Mouse (Mus musculus) frontal cortex, postnatal 10 days (tissue): Measurements from ENCODE around the gene Ddx25.

Experiments
- DNase-seq, 2 experiments: peaks; one replicate each; pipeline ENCODE4 v3.0.0; 2022; ENCODE audit warnings: low spot score in 2 of 2, mixed read lengths in 1 of 2

Ddx25 gene

GRCm38 (mm10) chr9:35558257-35559008 lies at the start of gene Ddx25, which contains the start of gene Pus3:
Gene Ddx25 (minus strand): TSS chr9:35558528.
Gene Pus3 (plus strand): TSS chr9:35558595.
- DNase-seq: peak; percentile 80 to 81

- DNase-seq: no peak
Measured at GRCm38 (mm10) chr9:35607647-35608405, 49.5 kb upstream of the Ddx25 start.

- DNase-seq: peak in 1 of 2 experiments; percentile 34
Measured at GRCm38 (mm10) chr9:35592903-35593302, 34.6 kb upstream of the Ddx25 start.

DNA sequence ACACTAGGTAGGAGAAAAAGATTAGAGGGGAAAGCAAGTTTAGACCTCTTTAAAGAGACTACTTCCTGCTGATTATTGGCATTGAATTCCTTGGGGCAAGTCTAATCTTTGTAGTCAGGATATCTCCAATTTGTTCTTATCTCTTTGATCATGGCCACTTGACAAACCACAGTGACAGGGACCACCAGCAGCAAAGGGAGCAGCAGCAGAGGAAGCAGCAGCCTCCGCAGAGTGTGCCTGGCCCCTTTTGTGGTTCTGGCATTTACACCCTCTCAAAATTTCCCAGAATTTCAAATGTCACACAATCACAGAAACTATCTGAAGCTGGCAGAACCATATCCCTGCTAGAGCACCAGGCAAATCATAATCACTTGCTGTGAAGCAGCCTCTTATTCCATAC lies 29.3 kb upstream of the Ddx25 start:
- no peak for DNase-seq

DNA sequence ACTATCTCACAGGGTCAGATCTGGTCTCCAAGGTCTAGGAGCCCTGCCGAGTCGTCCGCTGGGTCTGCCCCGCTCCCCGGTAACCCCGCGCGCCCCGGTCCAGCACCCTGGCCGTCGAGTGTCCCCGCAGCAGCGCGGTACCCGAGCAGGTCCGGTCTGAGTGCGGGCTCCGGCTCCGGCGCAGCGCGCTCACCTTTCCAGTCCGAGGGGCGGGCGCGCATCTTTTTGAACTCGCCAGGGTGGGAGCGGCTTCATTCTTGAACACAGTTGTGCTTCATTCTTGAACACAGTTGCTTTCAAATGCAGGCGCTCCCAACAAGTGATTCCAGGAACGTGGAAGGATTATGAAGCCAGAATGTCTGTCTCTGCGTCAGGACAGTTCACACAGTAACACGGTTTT lies 16.1 kb upstream of the Ddx25 start:
- no peak for DNase-seq

DNA sequence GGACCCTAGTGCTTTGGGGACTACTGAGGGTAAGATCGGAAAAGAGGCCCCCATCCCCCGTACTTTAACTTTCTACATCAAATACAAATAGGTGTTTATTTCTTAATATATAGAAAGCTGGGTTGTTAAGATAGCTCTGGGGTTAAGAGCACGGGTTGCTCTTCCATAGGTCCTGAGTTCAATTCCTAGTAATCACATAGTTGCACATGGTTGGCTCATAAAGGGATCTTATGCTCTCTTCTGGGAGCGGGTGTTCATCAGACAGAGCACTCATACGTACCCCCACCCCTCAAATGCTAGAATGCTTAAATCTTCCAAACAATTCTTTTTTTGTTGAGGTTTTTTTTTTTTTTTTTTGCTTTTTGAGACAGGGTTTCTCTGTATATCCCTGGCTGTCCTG lies 12.3 kb upstream of the Ddx25 start:
- DNase-seq: no peak

- peak; percentile 88 to 91 for DNase-seq
Measured at GRCm38 (mm10) chr9:35569571-35570534, 11.5 kb upstream of the Ddx25 start, which contains the start of the genes Pate2 and Hyls1. Gene Pate2 (plus strand): TSS chr9:35570284. Gene Hyls1 (minus strand): TSS chr9:35570398.

- DNase-seq: no peak
Measured at GRCm38 (mm10) chr9:35567995-35568394, 9.7 kb upstream of the Ddx25 start.

DNA sequence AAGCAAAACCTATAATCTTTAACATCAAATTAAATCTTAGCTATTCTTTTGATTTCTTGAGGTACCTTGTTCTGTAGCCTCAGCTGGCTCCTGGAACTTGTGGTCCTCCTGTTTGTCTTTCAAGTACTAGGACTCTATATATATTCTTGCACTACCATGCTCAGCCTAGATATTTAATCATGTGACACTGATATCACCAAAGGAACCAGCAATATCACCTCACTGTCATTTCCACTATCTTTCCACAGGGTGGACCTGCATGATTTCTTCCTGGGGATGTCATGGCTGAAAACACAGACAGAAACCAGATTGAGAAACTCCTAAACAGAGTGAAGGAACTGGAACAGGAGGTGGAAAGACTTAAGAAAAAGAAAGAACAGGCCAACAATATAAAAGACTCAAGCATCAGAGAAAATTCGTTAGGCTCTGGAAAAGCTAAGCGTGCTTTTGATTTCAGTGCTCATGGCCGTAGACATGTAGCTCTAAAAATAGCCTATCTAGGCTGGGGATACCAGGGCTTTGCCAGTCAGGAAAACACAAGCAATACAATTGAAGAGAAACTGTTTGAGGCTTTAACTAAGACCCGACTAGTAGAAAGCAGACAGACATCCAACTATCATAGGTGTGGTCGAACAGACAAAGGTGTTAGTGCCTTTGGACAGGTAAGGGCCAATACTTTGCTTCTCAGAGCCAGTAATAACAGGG lies 6.4 kb upstream of the Ddx25 start:
- no peak for DNase-seq

DNA sequence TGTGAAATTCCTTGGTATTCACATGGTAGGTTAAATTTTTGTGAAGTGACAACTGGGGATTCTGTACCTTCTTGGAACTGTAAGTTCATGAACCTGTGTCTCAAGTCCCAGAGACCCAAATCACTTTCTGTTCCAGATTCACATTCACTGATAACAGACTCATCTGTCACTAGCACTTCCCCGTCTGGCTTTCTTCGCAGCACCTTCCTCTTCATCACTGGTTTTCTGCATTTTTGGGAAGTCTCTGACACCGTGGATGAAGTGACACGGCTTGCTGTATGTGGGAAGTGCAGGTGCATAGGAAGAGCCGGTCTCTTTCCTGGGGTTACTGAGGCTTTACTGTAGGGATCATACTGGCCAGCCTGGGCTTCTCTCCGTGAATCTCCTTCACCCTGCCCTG lies 3.3 kb upstream of the Ddx25 start:
- DNase-seq: no peak

DNA sequence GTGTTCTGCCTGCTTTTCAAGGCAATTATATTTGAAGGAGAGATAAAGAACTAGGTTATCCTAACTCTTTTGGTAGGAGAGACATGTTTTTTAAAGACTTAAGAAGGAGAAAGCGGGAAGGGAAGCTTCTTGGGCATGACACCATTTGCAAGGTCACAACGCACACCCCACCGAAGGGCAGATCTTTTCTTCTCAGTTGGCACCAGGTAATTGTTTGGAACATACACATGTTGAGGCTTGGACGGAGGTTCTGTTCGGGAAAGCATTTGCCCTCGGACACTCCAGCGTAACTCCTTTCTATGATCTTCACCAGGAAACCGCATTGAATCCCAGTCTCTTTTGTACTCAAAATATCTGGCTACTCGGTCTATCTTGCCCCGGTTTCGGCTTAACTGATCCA lies 2.7 kb upstream of the Ddx25 start:
- DNase-seq: no peak

DNA sequence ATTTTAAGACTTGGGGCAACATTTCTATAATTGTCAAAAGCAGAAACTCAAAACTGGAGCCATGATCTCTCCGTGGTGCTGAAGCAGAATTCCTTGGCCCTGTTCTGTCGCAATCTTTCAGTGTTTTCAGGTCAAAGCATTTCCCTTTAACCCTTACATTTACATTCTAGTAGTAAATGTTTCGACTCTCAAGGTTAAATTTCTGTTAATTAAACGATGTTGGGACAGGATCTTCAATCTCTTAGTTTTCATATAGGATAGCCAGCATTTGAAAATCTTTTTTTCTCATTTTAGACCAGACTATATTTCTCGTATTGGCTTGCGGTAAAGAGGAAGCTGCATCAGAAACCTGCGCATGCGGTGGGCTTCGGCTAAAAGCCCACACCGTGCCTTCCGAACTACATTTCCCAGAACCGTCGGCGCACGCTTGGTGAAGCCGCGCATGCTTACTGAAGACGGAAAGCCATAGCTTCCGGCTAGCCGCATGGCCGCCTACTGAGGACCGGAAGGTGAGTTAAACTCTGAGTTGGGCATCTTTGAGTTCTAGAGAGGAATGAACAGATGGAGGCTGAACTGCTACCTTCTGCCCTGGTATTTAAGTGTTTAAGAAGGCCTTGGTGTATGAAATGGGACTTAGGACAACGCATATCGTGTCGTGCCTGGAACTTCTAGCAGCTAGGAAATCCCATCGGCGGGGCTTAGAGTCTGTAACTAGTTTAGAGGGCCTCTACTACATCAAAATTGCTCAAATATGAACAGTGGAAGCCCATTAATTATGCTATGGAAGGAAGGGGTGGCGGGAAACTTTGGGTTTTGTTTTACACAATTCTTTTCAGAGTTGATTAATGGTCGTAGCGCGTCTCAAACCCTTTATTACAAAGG lies 922 bp upstream of the Ddx25 start:
- DNase-seq: peak; percentile 73 to 85

DNA sequence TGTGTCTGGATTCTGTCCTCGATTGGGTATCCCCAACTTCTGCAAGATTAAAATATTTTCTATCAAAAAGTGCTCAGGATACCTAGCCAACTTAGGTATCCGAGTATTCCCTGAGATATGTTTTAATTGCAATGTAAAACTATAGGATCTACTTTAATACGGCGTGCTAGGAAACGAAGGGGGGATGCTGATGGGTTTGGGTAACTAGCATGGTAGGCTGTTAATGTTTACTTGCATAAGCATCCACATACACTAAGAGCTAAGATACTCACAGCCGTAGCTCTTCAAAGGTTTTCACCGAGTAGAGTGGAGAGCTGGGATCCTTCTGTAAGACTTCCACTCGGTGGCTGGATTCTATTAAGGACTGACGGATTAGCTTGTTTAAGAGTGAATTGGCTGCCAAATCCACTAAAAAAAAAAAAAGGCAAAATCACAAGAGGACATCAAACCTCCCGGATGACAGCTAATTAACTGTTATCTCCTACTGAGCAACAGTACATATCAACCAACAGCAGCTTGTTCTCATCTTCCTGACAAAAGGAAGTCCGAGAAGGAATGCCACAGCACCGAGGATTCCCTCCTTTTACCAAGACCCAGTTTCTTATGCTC lies 1.7 kb downstream of the Ddx25 start:
- peak in 1 of 2 experiments; percentile 4 for DNase-seq

DNA sequence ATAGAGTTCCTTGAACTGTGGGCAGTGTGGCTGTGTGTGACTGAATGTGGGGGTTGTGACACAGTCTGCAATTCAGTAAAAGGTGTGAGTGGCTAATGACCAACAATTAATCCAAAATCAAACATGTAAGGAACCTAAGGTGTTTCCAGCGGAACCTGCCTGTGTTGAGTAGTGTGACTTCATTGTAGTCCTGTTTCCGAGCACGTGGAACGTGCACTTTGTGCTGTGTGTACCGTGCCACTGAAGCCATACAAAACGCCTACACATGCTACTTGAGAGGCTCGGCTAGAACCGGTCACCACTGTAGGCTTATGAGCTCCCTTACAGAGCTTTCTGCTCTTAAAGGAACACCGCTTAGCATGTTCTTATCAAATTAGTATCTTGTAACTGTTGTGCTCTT lies 9.9 kb downstream of the Ddx25 start:
- DNase-seq: no peak

GRCm38 (mm10) chr9:35546745-35547144 lies 11.6 kb downstream of the Ddx25 start:
- DNase-seq: no peak

GRCm38 (mm10) chr9:35545704-35546103 lies 12.6 kb downstream of the Ddx25 start:
- DNase-seq: no peak

GRCm38 (mm10) chr9:35544666-35545065 lies 13.7 kb downstream of the Ddx25 start:
- DNase-seq: no peak

GRCm38 (mm10) chr9:35543099-35543860 lies 15.0 kb downstream of the Ddx25 start:
- DNase-seq: no peak

DNA sequence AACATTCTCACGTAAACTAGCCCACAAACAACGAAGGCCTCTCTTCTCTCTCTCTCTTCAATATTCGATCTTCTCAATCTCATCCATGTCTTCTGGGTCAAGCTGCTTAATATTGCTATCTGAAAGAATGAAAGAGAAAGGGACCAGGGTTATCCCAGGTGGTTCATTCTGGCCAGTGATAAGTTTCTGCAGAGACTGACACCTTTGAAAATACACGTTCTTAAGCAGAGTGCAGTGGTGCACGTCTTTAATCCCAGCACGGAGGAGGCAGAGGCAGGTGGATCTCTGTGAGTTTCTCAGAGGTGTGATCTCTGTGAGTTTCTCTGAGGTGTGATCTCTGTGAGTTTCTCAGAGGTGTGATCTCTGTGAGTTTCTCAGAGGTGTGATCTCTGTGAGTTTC lies 16.4 kb downstream of the Ddx25 start:
- no peak for DNase-seq
